Mouse (Mus musculus) hindbrain, embryonic 11.5 days (tissue): ENCODE measurements around the gene Mmp24. TPM values are rescaled to one million over a fixed set of nuclear protein-coding genes. Genes with fewer than 3 reads are reported as not detected.

ENCODE experiments used
- ATAC-seq: fragments of 200-750 bp; cut with Nextera tagmentation; 2 replicates; pipeline ENCODE4 v1.8.0; 2017; ENCODE audit warnings: mild to moderate bottlenecking, moderate TSS enrichment, moderate library complexity; ENCODE audit not compliant: low FRiP score
- DNase-seq: peaks from one replicate; pipeline ENCODE4 v3.0.0-alpha.2; 2015; ENCODE audit warnings: low spot score
- H3K27ac ChIP-seq: fragments of 300-500 bp; sonication (generic); 2 replicates; pipeline ENCODE4 v1.5.1; 2014; ENCODE audit warnings: mild to moderate bottlenecking, low read depth, low read length
- H3K27me3 ChIP-seq: fragments of 300-500 bp; sonication (generic); 2 replicates; pipeline ENCODE4 v1.6.1; 2014; ENCODE audit warnings: mild to moderate bottlenecking, low read length, moderate library complexity, mixed read lengths; ENCODE audit not compliant: control insufficient read depth, insufficient read depth
- H3K36me3 ChIP-seq: fragments of 300-500 bp; sonication (generic); 2 replicates; pipeline ENCODE4 v1.6.1; 2014; ENCODE audit warnings: mild to moderate bottlenecking, low read length, moderate library complexity, mixed read lengths; ENCODE audit not compliant: control insufficient read depth, insufficient read depth
- H3K4me1 ChIP-seq: fragments of 300-500 bp; sonication (generic); replicated peaks from 2 replicates; pipeline ENCODE4 v1.6.1; 2014; ENCODE audit warnings: low read length, mixed read lengths; ENCODE audit not compliant: control insufficient read depth, insufficient read depth
- H3K4me2 ChIP-seq: fragments of 300-500 bp; sonication (generic); replicated peaks from 2 replicates; pipeline ENCODE4 v1.6.1; 2014; ENCODE audit warnings: mild to moderate bottlenecking, low read depth, low read length
- H3K4me3 ChIP-seq: fragments of 300-500 bp; sonication (generic); 2 replicates; pipeline ENCODE4 v1.5.1; 2014; ENCODE audit warnings: low read depth, low read length
- H3K9ac ChIP-seq: fragments of 300-500 bp; sonication (generic); 2 replicates; pipeline ENCODE4 v1.6.1; 2014; ENCODE audit warnings: low read depth, low read length
- H3K9me3 ChIP-seq: fragments of 300-500 bp; sonication (generic); 2 replicates; pipeline ENCODE4 v1.6.1; 2016; ENCODE audit warnings: low read length; ENCODE audit not compliant: control insufficient read depth
- WGBS: fragments of 180-500 bp; shearing (Covaris S2); extraction: QIAGEN DNeasy Blood & Tissue Kit; methylation state at CpG from one replicate; pipeline ENCODE4 v1.1.7; 2014; 5-methylcytosine and 5-hydroxymethylcytosine counted together
- polyA plus RNA-seq: library from polyadenylated mRNA; unstranded; fragments of >200 nt; fragmentation: Nextera tagmentation; extraction: Ambion mirVana; gene quantifications from 2 replicates; pipeline ENCODE4 v1.2.1, GENCODE M21; 2014

Mmp24 gene
- polyA plus RNA-seq, 1 experiment from 2014 or later: 3.2 TPM

DNA sequence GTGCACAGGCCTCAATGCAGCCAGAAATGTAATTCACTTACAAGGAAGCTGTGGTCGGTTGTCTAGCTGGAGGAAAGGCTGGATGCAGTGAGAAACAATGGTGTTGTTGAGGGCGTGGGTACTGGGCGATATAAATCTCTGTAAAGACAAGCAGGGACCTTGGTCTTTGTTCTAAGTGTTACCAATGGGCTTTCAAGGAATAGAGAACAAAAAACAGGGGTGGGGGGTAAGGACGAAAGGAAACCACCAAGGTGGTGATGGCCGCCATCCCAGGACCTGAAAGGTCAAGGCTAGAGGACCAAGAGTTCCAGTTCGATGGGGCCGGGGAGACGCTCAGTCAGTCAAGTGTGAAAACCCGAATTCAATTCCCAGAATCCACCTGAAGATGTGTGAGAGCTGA lies 37.3 kb upstream of the Mmp24 start:
- WGBS: 67% methylated on average over 9 of the region's 9 CpGs
- DNase-seq (no peak), ATAC-seq (no peak)
- Histone ChIP-seq H3K9ac (no peak overlapping the region), H3K4me2 (no peak overlapping the region), H3K27me3 (no peaks in the 10 kb centered on the region), H3K4me3 (no peak overlapping the region), H3K36me3 (no peaks in the 10 kb centered on the region), H3K9me3 (no peaks in the 10 kb centered on the region), H3K27ac (no peak overlapping the region), H3K4me1 (no peaks in the 10 kb centered on the region)

DNA sequence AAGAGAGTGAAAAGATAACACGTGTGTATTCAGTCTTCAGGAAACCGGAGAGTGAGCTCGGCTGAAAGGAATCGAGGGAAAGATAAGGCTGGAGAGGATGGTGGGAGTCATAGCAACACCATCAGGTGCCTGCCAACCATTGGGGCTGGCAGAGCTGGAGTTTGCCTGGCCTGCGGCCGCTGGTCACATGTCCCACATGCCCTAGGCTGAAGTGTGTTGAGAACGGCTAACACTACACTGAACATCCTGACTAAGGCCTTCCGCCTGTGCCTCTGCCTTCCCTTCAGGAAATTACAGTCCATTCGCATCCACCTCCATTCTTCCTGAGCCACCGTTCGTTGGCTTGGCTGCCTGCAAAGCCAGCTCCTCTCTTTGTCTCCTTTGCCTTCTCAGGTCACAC lies 32.9 kb upstream of the Mmp24 start:
- ATAC-seq: no peak
- no peaks in the 10 kb centered on the region for H3K36me3 ChIP-seq
- no peaks in the 10 kb centered on the region for H3K27me3 ChIP-seq
- H3K9me3 ChIP-seq: no peaks in the 10 kb centered on the region
- DNase-seq: no peak
- H3K4me1 ChIP-seq: no peaks in the 10 kb centered on the region
- no peak overlapping the region for H3K27ac ChIP-seq
- WGBS: 89% methylated on average over 11 of the region's 11 CpGs
- no peak overlapping the region for H3K4me3 ChIP-seq
- no peak overlapping the region for H3K9ac ChIP-seq
- H3K4me2 ChIP-seq: no peak overlapping the region

GRCm38 (mm10) chr2:155742931-155743337 lies 32.2 kb upstream of the Mmp24 start:
- no peak for DNase-seq
- no peak overlapping the region for H3K27ac ChIP-seq
- no peaks in the 10 kb centered on the region for H3K36me3 ChIP-seq
- 84% methylated on average over 12 of the region's 12 CpGs for WGBS
- H3K27me3 ChIP-seq: no peaks in the 10 kb centered on the region
- no peaks in the 10 kb centered on the region for H3K9me3 ChIP-seq
- H3K4me1 ChIP-seq: no peaks in the 10 kb centered on the region
- H3K9ac ChIP-seq: no peak overlapping the region
- no peak for ATAC-seq
- no peak overlapping the region for H3K4me2 ChIP-seq
- no peak overlapping the region for H3K4me3 ChIP-seq

DNA sequence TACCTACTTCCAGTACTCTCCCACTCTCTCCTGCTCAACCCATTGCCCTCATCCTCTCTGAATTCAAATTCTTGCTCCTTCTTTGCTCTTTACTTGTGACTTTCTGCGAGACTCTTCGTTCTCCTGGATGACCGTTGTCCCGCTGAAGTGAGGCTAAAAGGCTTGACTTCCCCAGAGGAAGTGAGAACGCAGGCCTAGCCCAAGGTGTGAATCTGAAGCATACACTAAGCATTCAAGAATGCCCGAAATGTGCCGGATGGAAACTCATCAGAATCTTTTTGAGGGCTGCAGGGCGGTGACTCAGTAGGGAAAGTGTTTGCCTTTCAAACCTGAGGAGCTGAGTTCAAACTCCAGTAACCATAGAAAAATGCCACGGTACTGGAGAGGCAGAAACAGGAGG lies 31.8 kb upstream of the Mmp24 start:
- H3K9me3 ChIP-seq: no peaks in the 10 kb centered on the region
- H3K36me3 ChIP-seq: no peaks in the 10 kb centered on the region
- no peak overlapping the region for H3K9ac ChIP-seq
- no peaks in the 10 kb centered on the region for H3K4me1 ChIP-seq
- DNase-seq (no peak), ATAC-seq (no peak)
- H3K4me2 ChIP-seq: no peak overlapping the region
- no peaks in the 10 kb centered on the region for H3K27me3 ChIP-seq
- H3K27ac ChIP-seq: no peak overlapping the region
- WGBS: 87% methylated on average over 9 of the region's 9 CpGs
- H3K4me3 ChIP-seq: no peak overlapping the region

DNA sequence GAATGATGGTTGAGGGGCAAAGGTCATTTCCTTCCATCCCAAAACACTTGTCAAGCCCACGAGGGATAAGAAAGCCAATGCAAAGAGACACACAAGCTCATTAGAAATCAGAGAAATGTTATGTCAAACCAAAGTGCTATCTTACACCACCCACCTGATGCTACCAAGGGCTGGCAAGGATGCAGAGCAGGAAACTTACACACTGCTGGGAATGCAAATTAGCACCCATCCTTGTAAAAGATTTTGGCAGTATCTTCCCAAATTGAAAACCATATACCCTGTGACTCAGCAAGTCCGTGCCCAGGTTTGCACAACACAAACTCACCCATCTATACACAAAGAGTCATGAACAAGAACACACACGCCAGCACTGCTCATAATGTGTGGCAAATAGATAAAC lies 29.7 kb upstream of the Mmp24 start:
- Histone ChIP-seq H3K27me3 (no peaks in the 10 kb centered on the region), H3K9me3 (no peaks in the 10 kb centered on the region), H3K4me3 (no peak overlapping the region), H3K4me2 (no peak overlapping the region), H3K4me1 (no peaks in the 10 kb centered on the region), H3K9ac (no peak overlapping the region), H3K36me3 (no peaks in the 10 kb centered on the region), H3K27ac (no peak overlapping the region)
- ATAC-seq (no peak), DNase-seq (no peak)
- WGBS: 62% methylated on average over 3 of the region's 3 CpGs

DNA sequence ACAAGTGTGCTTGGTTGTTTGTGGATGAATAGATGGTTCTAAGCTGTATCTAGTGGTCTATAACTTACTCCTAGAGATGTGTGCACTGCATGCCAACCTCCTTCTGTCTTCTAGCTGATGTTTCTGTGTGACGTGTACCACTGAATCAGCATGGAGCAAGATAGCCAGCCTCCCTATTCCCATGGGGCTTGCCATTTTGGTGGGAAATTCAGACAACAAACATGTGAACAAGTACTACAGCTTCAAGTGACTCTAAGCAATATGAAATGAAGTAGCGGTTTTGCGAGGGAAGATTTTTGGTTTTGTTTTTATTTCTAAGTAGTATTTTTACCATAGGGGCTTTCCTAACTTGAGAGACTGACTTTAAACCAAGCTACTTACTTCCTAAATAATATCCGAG lies 25.7 kb upstream of the Mmp24 start:
- no peak overlapping the region for H3K9ac ChIP-seq
- H3K4me3 ChIP-seq: no peak overlapping the region
- ATAC-seq: no peak
- H3K27me3 ChIP-seq: 0 out of 2 replicates have a peak, but pooled peaks cover 3% of the 10 kb centered on the region
- H3K9me3 ChIP-seq: no peaks in the 10 kb centered on the region
- DNase-seq: no peak
- no peak overlapping the region for H3K4me2 ChIP-seq
- WGBS: 89% methylated on average over 4 of the region's 4 CpGs
- no peaks in the 10 kb centered on the region for H3K36me3 ChIP-seq
- H3K27ac ChIP-seq: no peak overlapping the region
- H3K4me1 ChIP-seq: no peaks in the 10 kb centered on the region; the same call in 1 of the 2 replicates

DNA sequence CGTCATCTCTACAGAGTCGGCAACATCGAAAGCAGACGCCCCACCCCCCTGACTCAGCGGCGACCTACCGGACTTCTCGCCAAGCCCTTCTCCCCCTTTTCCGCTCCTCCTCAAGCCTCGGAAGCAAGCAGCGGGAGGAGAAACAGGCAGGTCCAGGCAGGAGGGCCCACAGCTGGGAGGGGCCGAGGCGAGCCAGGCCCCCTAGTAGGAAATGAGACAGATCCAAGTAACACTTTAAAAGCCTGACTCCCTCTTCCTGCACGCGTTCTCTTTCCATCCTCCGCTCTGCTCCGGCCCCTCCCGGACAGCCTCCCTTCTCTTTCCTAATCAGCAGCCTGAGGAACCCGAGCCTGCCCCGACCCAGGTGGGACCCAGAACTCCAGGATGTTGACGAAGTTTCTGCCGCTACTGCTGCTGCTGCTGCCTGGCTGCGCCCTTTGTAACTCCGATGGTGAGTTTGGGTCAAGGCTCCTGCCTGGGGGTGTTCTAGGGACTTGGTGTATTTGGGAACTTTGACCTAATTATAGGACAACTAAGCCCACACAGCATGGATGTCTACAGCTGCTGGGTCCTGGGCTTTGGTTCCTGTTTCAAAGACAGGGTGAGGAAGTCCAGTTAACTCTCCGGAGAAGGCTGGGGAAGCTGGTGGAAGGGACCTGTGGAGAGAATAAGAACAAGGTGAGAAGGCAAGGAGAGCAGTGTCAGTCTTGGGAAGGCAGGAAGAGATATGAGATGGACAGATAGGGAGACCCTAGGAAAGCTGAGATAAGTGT lies 23.9 kb upstream of the Mmp24 start, which contains the start of gene Procr:
Procr (plus strand) TSS at position 104 of the 773 bp plus-strand sequence.
- H3K4me1 ChIP-seq: no peaks in the 10 kb centered on the region; the same call in 1 of the 2 replicates
- H3K27ac ChIP-seq: no peak within 1 kb of the TSS
- 0 out of 2 replicates have a peak, but pooled peaks cover 3% of the 10 kb centered on the region for H3K27me3 ChIP-seq
- peak within 1 kb of the TSS; percentile 25 for H3K4me3 ChIP-seq
- WGBS: 3% methylated on average over 25 of the region's 25 CpGs
- no peaks in the 10 kb centered on the region for H3K36me3 ChIP-seq
- no peak for ATAC-seq
- H3K9ac ChIP-seq: peak within 1 kb of the TSS; percentile 45
- peak; percentile 31 for DNase-seq
- peak within 1 kb of the TSS; percentile 49 for H3K4me2 ChIP-seq
- H3K9me3 ChIP-seq: no peaks in the 10 kb centered on the region

GRCm38 (mm10) chr2:155755746-155756145 lies 19.4 kb upstream of the Mmp24 start:
- no peaks in the 10 kb centered on the region for H3K9me3 ChIP-seq
- no peak overlapping the region for H3K4me2 ChIP-seq
- H3K27ac ChIP-seq: no peak overlapping the region
- no peak overlapping the region for H3K9ac ChIP-seq
- H3K4me1 ChIP-seq: no peaks in the 10 kb centered on the region; the same call in 1 of the 2 replicates
- no peak overlapping the region for H3K4me3 ChIP-seq
- DNase-seq (peak; percentile 57), ATAC-seq (no peak)
- 7% methylated on average over 1 of the region's 1 CpGs for WGBS
- H3K27me3 ChIP-seq: 0 out of 2 replicates have a peak, but pooled peaks cover 3% of the 10 kb centered on the region
- no peaks in the 10 kb centered on the region for H3K36me3 ChIP-seq
